Mouse (Mus musculus) ES-E14 (cell line): Measurements from ENCODE around the gene Npc2.

Experiments
- HCFC1 ChIP-seq: IDR thresholded peaks from 2 replicates; pipeline ENCODE4 v1.6.1; 2012; ENCODE audit warnings: low read length, inconsistent platforms, borderline replicate concordance; ENCODE audit not compliant: insufficient read depth
- MAFK ChIP-seq: IDR thresholded peaks from 2 replicates; pipeline ENCODE4 v1.6.1; 2014; ENCODE audit warnings: mild to moderate bottlenecking, low read depth, low read length, inconsistent platforms; ENCODE audit not compliant: insufficient read depth
- ZC3H11A ChIP-seq: IDR thresholded peaks from 2 replicates; pipeline ENCODE4 v1.6.1; 2012; ENCODE audit warnings: low read depth, mild to moderate bottlenecking, inconsistent platforms, low read length, borderline replicate concordance

DNA sequence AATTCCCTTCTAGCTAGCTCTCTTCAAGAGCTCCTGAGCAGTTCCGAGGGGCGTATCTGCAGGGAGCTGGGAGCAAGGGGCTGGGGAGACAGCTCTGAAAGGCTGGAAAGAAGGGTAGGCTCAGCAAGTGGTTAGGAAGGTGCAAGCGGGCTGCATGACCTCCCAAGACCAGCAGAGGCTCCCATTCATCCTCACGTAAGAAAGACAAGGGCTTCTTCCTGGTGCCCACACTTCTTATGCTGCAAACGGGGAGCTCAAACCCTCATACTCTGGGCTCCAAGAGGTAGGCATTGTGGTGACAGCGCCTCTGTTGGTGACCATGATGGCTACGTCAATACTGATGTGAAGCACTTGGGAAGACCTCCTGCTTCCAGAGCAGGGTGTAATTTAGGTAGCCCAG, 40.8 kb upstream of the Npc2 start:
- TF ChIP-seq ZC3H11A = no peak
- no peak for TF ChIP-seq MAFK
- TF ChIP-seq HCFC1 = no peak
